Mouse (Mus musculus) myocyte (in vitro differentiated cells): Measurements from ENCODE around the gene Slc30a3. TPM values are rescaled to one million over a fixed set of nuclear protein-coding genes. Genes with fewer than 3 reads are reported as not detected.

Experiments used
- H3K27me3 ChIP-seq: one replicate; pipeline ENCODE4 v1.6.1; 2011; ENCODE audit not compliant: control insufficient read depth, insufficient read depth, insufficient read length
- H3K36me3 ChIP-seq: one replicate; pipeline ENCODE4 v1.6.1; 2011; ENCODE audit not compliant: control insufficient read depth, insufficient read depth
- H3K4me2 ChIP-seq: one replicate; pipeline ENCODE4 v1.6.1; 2011; ENCODE audit warnings: low read depth, control low read depth
- H3K4me3 ChIP-seq: one replicate; pipeline ENCODE4 v1.5.1; 2011; ENCODE audit warnings: mild to moderate bottlenecking, control low read depth, moderate library complexity
- H3K79me2 ChIP-seq: one replicate; pipeline ENCODE4 v1.6.1; 2011; ENCODE audit not compliant: control insufficient read depth, insufficient read depth
- H3ac ChIP-seq: one replicate; pipeline ENCODE4 v1.6.1; 2011; ENCODE audit not compliant: control insufficient read depth, insufficient read length
- CEBPB ChIP-seq: IDR thresholded peaks from 2 replicates; pipeline ENCODE4 v1.6.1; 2011; ENCODE audit warnings: mild to moderate bottlenecking, moderate library complexity; ENCODE audit not compliant: poor library complexity, insufficient read depth, severe bottlenecking
- E2F4 ChIP-seq: IDR thresholded peaks from one replicate; pipeline ENCODE4 v1.6.1; 2011; ENCODE audit warnings: mild to moderate bottlenecking, control low read depth, moderate library complexity; ENCODE audit not compliant: insufficient read depth
- MAX ChIP-seq: IDR thresholded peaks from one replicate; pipeline ENCODE4 v1.6.1; 2011; ENCODE audit warnings: low read depth, mild to moderate bottlenecking, control low read depth
- MYOD1 ChIP-seq, 3 experiments: IDR thresholded peaks; one replicate each; pipeline ENCODE4 v1.6.1; 2011; ENCODE audit warnings: control low read depth in 2 of 3, low read depth in 2 of 3, mild to moderate bottlenecking in 2 of 3, moderate library complexity in 1 of 3; ENCODE audit not compliant: insufficient read length in 2 of 3, control insufficient read depth in 1 of 3
- MYOG ChIP-seq, 3 experiments: IDR thresholded peaks; one replicate each; pipeline ENCODE4 v1.6.1; 2011; ENCODE audit warnings: control low read depth in 2 of 3, low read depth in 2 of 3, mild to moderate bottlenecking in 2 of 3; ENCODE audit not compliant: insufficient read length in 2 of 3, control insufficient read depth in 1 of 3, insufficient read depth in 1 of 3
- POLR2A ChIP-seq: IDR thresholded peaks from one replicate; pipeline ENCODE4 v1.6.1; 2011; ENCODE audit warnings: low read depth, mild to moderate bottlenecking, control low read depth, moderate library complexity; ENCODE audit not compliant: insufficient read length
- POLR2AphosphoS2 ChIP-seq: IDR thresholded peaks from one replicate; pipeline ENCODE4 v1.6.1; 2011; ENCODE audit warnings: low read depth, control low read depth; ENCODE audit not compliant: insufficient read length
- REST ChIP-seq: IDR thresholded peaks from one replicate; pipeline ENCODE4 v1.6.1; 2011; ENCODE audit warnings: mild to moderate bottlenecking, control low read depth, moderate library complexity; ENCODE audit not compliant: insufficient read depth, insufficient read length
- SRF ChIP-seq: IDR thresholded peaks from one replicate; pipeline ENCODE4 v1.6.1; 2011; ENCODE audit warnings: low read depth; ENCODE audit not compliant: control insufficient read depth, insufficient read length
- TCF12 ChIP-seq: IDR thresholded peaks from one replicate; pipeline ENCODE4 v1.6.1; 2011; ENCODE audit warnings: mild to moderate bottlenecking, control low read depth; ENCODE audit not compliant: poor library complexity, insufficient read depth, severe bottlenecking
- TCF3 ChIP-seq: IDR thresholded peaks from one replicate; pipeline ENCODE4 v1.6.1; 2011; ENCODE audit warnings: low read depth, control low read depth; ENCODE audit not compliant: insufficient read length
- USF1 ChIP-seq: IDR thresholded peaks from one replicate; pipeline ENCODE4 v1.6.1; 2011; ENCODE audit warnings: low read depth, mild to moderate bottlenecking, control low read depth, moderate library complexity
- polyA plus RNA-seq: library from polyadenylated mRNA; unstranded; fragments of >200 nt; fragmentation: generic; extraction: Trizol; gene quantifications from one replicate; pipeline ENCODE4 v1.2.1, GENCODE M21; 2012; ENCODE audit warnings: missing spikeins

The Slc30a3 gene
- polyA plus RNA-seq, 1 experiment = 0.19 TPM

GRCm38 (mm10) chr5:31105814-31106335, 2.2 kb downstream of the Slc30a3 start, which contains the start of gene Dnajc5g:
Gene Dnajc5g, plus strand, starts transcription at chr5:31106285.
- Histone ChIP-seq H3K36me3 (no peaks in the 10 kb centered on the region), H3K4me2 (no peak within 1 kb of the TSS), H3K4me3 (no peak within 1 kb of the TSS), H3K79me2 (no peaks in the 10 kb centered on the region), H3ac (no peak within 1 kb of the TSS), H3K27me3 (peaks cover 20% of the 10 kb centered on the region)
- no peak for TF ChIP-seq MYOD1 (IDR thresholded peaks at IDR 0.05; ENCODE audit: control insufficient read depth in 1 of 3, insufficient read length in 2 of 3, low read depth in 2 of 3)
- no peak for TF ChIP-seq TCF12
- no peak for TF ChIP-seq POLR2A
- no peak for TF ChIP-seq POLR2AphosphoS2
- no peak for TF ChIP-seq E2F4
- no peak for TF ChIP-seq REST
- TF ChIP-seq USF1 = no peak
- no peak for TF ChIP-seq MYOG (IDR thresholded peaks at IDR 0.05; ENCODE audit: control insufficient read depth in 1 of 3, insufficient read depth in 1 of 3, insufficient read length in 2 of 3, low read depth in 2 of 3)
- no peak for TF ChIP-seq TCF3
- TF ChIP-seq MAX = no peak
- no peak for TF ChIP-seq SRF
- no peak for TF ChIP-seq CEBPB

GRCm38 (mm10) chr5:31095711-31096480, 12.1 kb downstream of the Slc30a3 start:
- Histone ChIP-seq H3ac (no peak overlapping the region), H3K4me3 (peak overlapping the region; percentile 14), H3K36me3 (no peaks in the 10 kb centered on the region), H3K4me2 (peak overlapping the region; percentile 78), H3K27me3 (peaks cover 45% of the 10 kb centered on the region), H3K79me2 (no peaks in the 10 kb centered on the region)
- TF ChIP-seq MAX = no peak
- no peak for TF ChIP-seq USF1
- no peak for TF ChIP-seq POLR2A
- TF ChIP-seq POLR2AphosphoS2 = no peak
- no peak for TF ChIP-seq REST
- TF ChIP-seq TCF3 = no peak
- no peak for TF ChIP-seq CEBPB
- no peak for TF ChIP-seq MYOD1 (IDR thresholded peaks at IDR 0.05; ENCODE audit: control insufficient read depth in 1 of 3, insufficient read length in 2 of 3, low read depth in 2 of 3)
- TF ChIP-seq SRF = no peak
- TF ChIP-seq TCF12 = no peak
- no peak for TF ChIP-seq MYOG (IDR thresholded peaks at IDR 0.05; ENCODE audit: control insufficient read depth in 1 of 3, insufficient read depth in 1 of 3, insufficient read length in 2 of 3, low read depth in 2 of 3)
- no peak for TF ChIP-seq E2F4

GRCm38 (mm10) chr5:31094799-31095691, 13.0 kb downstream of the Slc30a3 start:
- H3K4me3 ChIP-seq = peak overlapping the region; percentile 14
- peak overlapping the region; percentile 78 for H3K4me2 ChIP-seq
- H3K36me3 ChIP-seq = no peaks in the 10 kb centered on the region
- TF ChIP-seq TCF12 (no peak), MAX (no peak), SRF (no peak), POLR2AphosphoS2 (no peak), POLR2A (no peak), MYOD1 (IDR thresholded peaks at IDR 0.05; ENCODE audit: control insufficient read depth in 1 of 3, insufficient read length in 2 of 3, low read depth in 2 of 3) (no peak), CEBPB (no peak), MYOG (IDR thresholded peaks at IDR 0.05; ENCODE audit: control insufficient read depth in 1 of 3, insufficient read depth in 1 of 3, insufficient read length in 2 of 3, low read depth in 2 of 3) (no peak), USF1 (no peak), REST (no peak)
- no peaks in the 10 kb centered on the region for H3K79me2 ChIP-seq
- H3ac ChIP-seq = no peak overlapping the region
- peaks cover 53% of the 10 kb centered on the region for H3K27me3 ChIP-seq

- Histone ChIP-seq H3K4me3 (peak overlapping the region; percentile 14), H3K27me3 (peaks cover 55% of the 10 kb centered on the region), H3K4me2 (peak overlapping the region; percentile 78), H3ac (no peak overlapping the region), H3K79me2 (no peaks in the 10 kb centered on the region), H3K36me3 (no peaks in the 10 kb centered on the region)
- TF ChIP-seq MYOD1 (IDR thresholded peaks at IDR 0.05; ENCODE audit: control insufficient read depth in 1 of 3, insufficient read length in 2 of 3, low read depth in 2 of 3) = no peak
- TF ChIP-seq POLR2AphosphoS2 = no peak
- peak; percentile 48 for TF ChIP-seq USF1
Observed at GRCm38 (mm10) chr5:31094100-31094798, 13.8 kb downstream of the Slc30a3 start.
